Mouse (Mus musculus): ENCODE data around the gene Epha6.

DNA sequence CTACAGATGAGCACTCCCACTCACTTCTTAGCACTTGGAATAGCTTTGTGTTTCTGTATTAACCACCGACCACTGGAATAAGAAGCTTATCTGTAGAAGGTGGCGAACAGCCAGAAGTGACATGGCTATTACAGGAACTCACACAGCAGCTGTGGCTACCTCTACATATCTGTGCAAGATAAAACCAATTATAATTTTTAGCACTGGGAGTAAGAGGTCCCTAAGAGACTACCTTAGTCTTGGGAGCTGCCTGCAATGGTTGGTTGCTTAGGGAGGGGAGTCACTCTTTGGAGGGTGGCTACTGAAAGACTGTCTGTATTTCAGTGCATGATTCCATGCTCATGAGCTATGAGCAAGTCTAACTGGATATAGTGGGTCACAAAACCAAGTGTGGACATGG is 331.2 kb downstream of the Epha6 start:
- TF ChIP-seq CTCF (IDR thresholded peaks at IDR 0.05; ENCODE audit: borderline replicate concordance, insufficient read depth, low read length) (no peak), POLR2A (IDR thresholded peaks at IDR 0.05; ENCODE audit: low read depth, low read length) (no peak)

All from embryonic fibroblast, embryonic 13.5 days (primary cell).